Mouse (Mus musculus) limb, embryonic 12.5 days (tissue): Measurements from ENCODE around the gene Olfr2. TPM values are rescaled to one million over a fixed set of nuclear protein-coding genes. Genes with fewer than 3 reads are reported as not detected.
"Not testable (repeated sequence)": the region's sequence is repeated elsewhere in the genome, so short reads cannot be mapped to it uniquely, and the experiment has no call there.

Experiments
- ATAC-seq: fragments of 200-750 bp; cut with Nextera tagmentation; 2 replicates; pipeline ENCODE4 v1.8.0; 2017; ENCODE audit warnings: low read depth, moderate TSS enrichment; ENCODE audit not compliant: insufficient number of reproducible peaks, insufficient read depth, low FRiP score, low TSS enrichment
- H3K27ac ChIP-seq: fragments of 300-500 bp; sonication (generic); 2 replicates; pipeline ENCODE4 v1.5.1; 2016; ENCODE audit warnings: mild to moderate bottlenecking, moderate library complexity
- H3K27me3 ChIP-seq: fragments of 300-500 bp; sonication (generic); 2 replicates; pipeline ENCODE4 v1.6.1; 2016; ENCODE audit warnings: mild to moderate bottlenecking, moderate library complexity
- H3K36me3 ChIP-seq: fragments of 300-500 bp; sonication (generic); 2 replicates; pipeline ENCODE4 v1.6.1; 2016; ENCODE audit warnings: mild to moderate bottlenecking, moderate library complexity
- H3K4me1 ChIP-seq: fragments of 300-500 bp; sonication (generic); replicated peaks from 2 replicates; pipeline ENCODE4 v1.6.1; 2016
- H3K4me2 ChIP-seq: fragments of 300-500 bp; sonication (generic); 2 replicates; pipeline ENCODE4 v1.6.1; 2016; ENCODE audit warnings: mild to moderate bottlenecking, moderate library complexity
- H3K4me3 ChIP-seq: fragments of 300-500 bp; sonication (generic); replicated peaks from 2 replicates; pipeline ENCODE4 v1.5.1; 2016; ENCODE audit warnings: mild to moderate bottlenecking
- H3K9ac ChIP-seq: fragments of 300-500 bp; sonication (generic); replicated peaks from 2 replicates; pipeline ENCODE4 v1.6.1; 2016; ENCODE audit warnings: mild to moderate bottlenecking, moderate library complexity
- H3K9me3 ChIP-seq: fragments of 300-500 bp; sonication (generic); 2 replicates; pipeline ENCODE4 v1.6.1; 2016; ENCODE audit warnings: mild to moderate bottlenecking, moderate library complexity
- WGBS: fragments of 180-500 bp; shearing (Covaris S2); methylation state at CpG from one replicate; pipeline ENCODE4 v1.1.7; 2016; 5-methylcytosine and 5-hydroxymethylcytosine counted together
- polyA plus RNA-seq: library from polyadenylated mRNA; unstranded; fragments of >200 nt; fragmentation: Nextera tagmentation; extraction: Ambion mirVana; gene quantifications from 2 replicates; pipeline ENCODE4 v1.2.1, GENCODE M21; 2016

Olfr2 gene
- polyA plus RNA-seq = not detected in 2 replicates

GRCm38 (mm10) chr7:107005972-107006371 lies at the start of gene Olfr2:
Gene Olfr2 (minus strand): TSS chr7:107006072.
- ATAC-seq = no peak
- H3K27ac ChIP-seq = no peak within 1 kb of the TSS
- H3K4me3 ChIP-seq = no peak within 1 kb of the TSS
- no peaks in the 10 kb centered on the region for H3K36me3 ChIP-seq
- H3K4me2 ChIP-seq = no peak within 1 kb of the TSS
- H3K9me3 ChIP-seq = no peaks in the 10 kb centered on the region
- no peaks in the 10 kb centered on the region for H3K27me3 ChIP-seq
- H3K4me1 ChIP-seq = no peaks in the 10 kb centered on the region
- 55% methylated on average over 1 of the region's 1 CpGs for WGBS
- H3K9ac ChIP-seq = no peak within 1 kb of the TSS

GRCm38 (mm10) chr7:107047578-107047977 lies 41.7 kb upstream of the Olfr2 start:
- Histone ChIP-seq H3K27me3 (no peaks in the 10 kb centered on the region), H3K36me3 (no peaks in the 10 kb centered on the region), H3K27ac (no peak overlapping the region), H3K4me3 (no peak overlapping the region), H3K9ac (no peak overlapping the region), H3K4me1 (no peaks in the 10 kb centered on the region), H3K4me2 (no peak overlapping the region), H3K9me3 (no peaks in the 10 kb centered on the region)
- no peak for ATAC-seq
- WGBS = 35% methylated on average over 3 of the region's 3 CpGs

- no peak overlapping the region for H3K27ac ChIP-seq
- H3K36me3 ChIP-seq = no peaks in the 10 kb centered on the region
- no peak overlapping the region for H3K4me3 ChIP-seq
- H3K9me3 ChIP-seq = no peaks in the 10 kb centered on the region
- H3K9ac ChIP-seq = no peak overlapping the region
- WGBS = 5% methylated on average over 5 of the region's 5 CpGs
- H3K4me2 ChIP-seq = no peak overlapping the region
- ATAC-seq = no peak
- H3K4me1 ChIP-seq = no peaks in the 10 kb centered on the region
- no peaks in the 10 kb centered on the region for H3K27me3 ChIP-seq
Observed at GRCm38 (mm10) chr7:107045833-107046232, 40.0 kb upstream of the Olfr2 start.

GRCm38 (mm10) chr7:107044407-107044806 lies 38.5 kb upstream of the Olfr2 start:
- no peak for ATAC-seq
- Histone ChIP-seq H3K4me3 (no peak overlapping the region), H3K27ac (no peak overlapping the region), H3K4me2 (no peak overlapping the region), H3K36me3 (no peaks in the 10 kb centered on the region), H3K27me3 (no peaks in the 10 kb centered on the region), H3K4me1 (no peaks in the 10 kb centered on the region), H3K9ac (no peak overlapping the region), H3K9me3 (no peaks in the 10 kb centered on the region)
- 88% methylated on average over 1 of the region's 1 CpGs for WGBS

GRCm38 (mm10) chr7:107043136-107043535 lies 37.3 kb upstream of the Olfr2 start:
- H3K4me1 ChIP-seq = no peaks in the 10 kb centered on the region
- WGBS = 90% methylated on average over 3 of the region's 3 CpGs
- H3K9me3 ChIP-seq = no peaks in the 10 kb centered on the region
- no peaks in the 10 kb centered on the region for H3K36me3 ChIP-seq
- no peak overlapping the region for H3K9ac ChIP-seq
- no peak for ATAC-seq
- H3K27ac ChIP-seq = no peak overlapping the region
- H3K4me2 ChIP-seq = no peak overlapping the region
- no peaks in the 10 kb centered on the region for H3K27me3 ChIP-seq
- no peak overlapping the region for H3K4me3 ChIP-seq

GRCm38 (mm10) chr7:107039934-107040563 lies 34.2 kb upstream of the Olfr2 start:
- WGBS = 72% methylated on average over 2 of the region's 2 CpGs
- Histone ChIP-seq H3K27me3 (no peaks in the 10 kb centered on the region), H3K9ac (no peak overlapping the region), H3K9me3 (no peaks in the 10 kb centered on the region), H3K27ac (no peak overlapping the region), H3K4me3 (no peak overlapping the region), H3K4me2 (no peak overlapping the region), H3K36me3 (no peaks in the 10 kb centered on the region), H3K4me1 (no peaks in the 10 kb centered on the region)
- no peak for ATAC-seq

DNA sequence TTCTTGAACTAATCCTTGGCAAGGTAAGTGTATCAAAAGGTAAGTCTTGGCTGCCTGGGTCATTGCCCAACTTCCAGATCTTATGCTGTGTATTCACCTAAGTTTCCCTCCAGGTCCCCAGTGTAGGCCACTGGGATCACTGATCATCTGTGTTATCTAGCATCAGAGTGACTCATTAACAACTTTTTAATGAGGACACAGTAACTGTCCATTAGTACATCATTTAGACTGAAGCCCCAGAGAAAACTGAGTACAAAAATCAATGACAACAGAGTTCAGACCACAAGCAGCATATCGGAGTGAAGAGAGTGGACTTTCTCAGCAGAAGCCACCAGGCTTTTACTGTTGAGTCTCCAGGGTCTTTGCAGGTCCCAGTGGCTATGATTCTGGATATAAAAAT lies 25.0 kb upstream of the Olfr2 start, which contains the start of gene Olfr713:
TSS of gene Olfr713 (plus strand) at position 301 of the 400 bp plus-strand sequence.
- H3K9me3 ChIP-seq = no peaks in the 10 kb centered on the region
- H3K4me2 ChIP-seq = no peak within 1 kb of the TSS
- H3K27ac ChIP-seq = no peak within 1 kb of the TSS
- WGBS = 92% methylated on average over 1 of the region's 1 CpGs
- H3K9ac ChIP-seq = no peak within 1 kb of the TSS
- H3K4me3 ChIP-seq = no peak within 1 kb of the TSS
- no peaks in the 10 kb centered on the region for H3K27me3 ChIP-seq
- no peaks in the 10 kb centered on the region for H3K4me1 ChIP-seq
- H3K36me3 ChIP-seq = no peaks in the 10 kb centered on the region
- no peak for ATAC-seq

DNA sequence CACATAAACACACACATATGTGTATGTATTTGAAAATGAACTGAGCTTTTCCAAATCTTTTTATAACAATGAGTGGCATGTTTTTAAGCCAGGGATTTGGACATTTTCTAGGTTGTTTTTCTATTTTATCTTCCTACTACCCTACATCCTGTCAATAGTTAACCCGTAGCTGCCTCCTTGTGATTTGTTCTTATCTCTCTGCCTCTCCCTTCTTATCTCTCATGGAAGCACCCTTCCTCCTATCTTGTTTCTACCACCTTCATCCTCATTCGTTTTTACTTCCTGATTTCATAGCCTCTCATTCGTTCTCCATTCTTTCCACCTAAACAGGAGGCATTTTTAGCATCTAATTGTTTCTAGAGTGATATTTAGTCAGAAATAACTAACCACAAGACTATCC lies 1.7 kb downstream of the Olfr2 start:
- H3K36me3 ChIP-seq = no peaks in the 10 kb centered on the region
- WGBS = 72% methylated on average over 3 of the region's 3 CpGs
- H3K4me3 ChIP-seq = no peak overlapping the region
- no peak overlapping the region for H3K4me2 ChIP-seq
- H3K9ac ChIP-seq = no peak overlapping the region
- no peaks in the 10 kb centered on the region for H3K4me1 ChIP-seq
- H3K9me3 ChIP-seq = no peaks in the 10 kb centered on the region
- H3K27me3 ChIP-seq = no peaks in the 10 kb centered on the region
- no peak for ATAC-seq
- no peak overlapping the region for H3K27ac ChIP-seq

DNA sequence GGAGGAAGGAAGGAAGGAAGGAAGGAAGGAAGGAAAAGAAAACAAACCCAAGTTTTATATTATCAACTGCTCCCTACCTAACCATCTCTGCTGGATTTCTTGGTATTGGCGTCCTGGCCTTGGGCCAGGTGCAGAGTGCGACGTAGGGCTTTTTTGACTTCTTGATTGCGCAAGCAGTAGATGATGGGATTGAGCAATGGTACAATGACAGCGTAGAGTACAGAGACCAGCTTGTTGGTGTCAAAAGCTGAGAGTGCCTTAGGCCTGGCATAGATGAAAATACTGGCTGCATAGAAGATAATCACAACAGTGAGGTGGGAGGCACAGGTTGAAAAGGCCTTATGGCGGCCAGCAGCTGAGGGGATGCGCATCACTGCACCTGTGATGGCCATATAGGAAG lies 5.1 kb downstream of the Olfr2 start:
- no peaks in the 10 kb centered on the region for H3K27me3 ChIP-seq
- no peaks in the 10 kb centered on the region for H3K4me1 ChIP-seq
- 85% methylated on average over 7 of the region's 7 CpGs for WGBS
- H3K27ac ChIP-seq = no peak overlapping the region
- H3K9me3 ChIP-seq = no peaks in the 10 kb centered on the region
- no peak overlapping the region for H3K4me3 ChIP-seq
- no peaks in the 10 kb centered on the region for H3K36me3 ChIP-seq
- ATAC-seq = no peak
- no peak overlapping the region for H3K4me2 ChIP-seq
- H3K9ac ChIP-seq = no peak overlapping the region

DNA sequence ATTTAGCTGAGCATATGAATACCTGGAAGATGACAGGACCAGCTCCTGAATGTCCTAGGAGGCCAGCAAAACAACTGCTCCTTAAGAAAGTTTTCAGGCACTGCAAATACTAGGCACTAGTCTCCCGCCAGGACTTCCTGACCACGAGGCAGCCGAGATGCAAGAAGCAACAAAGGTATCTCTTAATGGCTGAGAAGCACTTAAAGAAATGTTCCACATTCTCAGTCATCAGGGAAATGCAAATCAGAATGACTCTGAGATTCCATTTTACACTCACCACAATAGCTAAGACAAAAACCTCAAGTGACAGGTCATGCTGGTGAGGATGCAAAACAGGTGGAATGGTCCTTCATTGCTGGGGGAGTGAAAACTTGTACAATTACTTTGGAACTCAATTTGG lies 20.6 kb downstream of the Olfr2 start:
- Histone ChIP-seq H3K4me2 (no peak overlapping the region), H3K4me1 (no peaks in the 10 kb centered on the region), H3K9me3 (no peaks in the 10 kb centered on the region), H3K9ac (no peak overlapping the region), H3K36me3 (no peaks in the 10 kb centered on the region), H3K27ac (no peak overlapping the region), H3K4me3 (no peak overlapping the region), H3K27me3 (no peaks in the 10 kb centered on the region)
- ATAC-seq = no peak
- 93% methylated on average over 3 of the region's 3 CpGs for WGBS

DNA sequence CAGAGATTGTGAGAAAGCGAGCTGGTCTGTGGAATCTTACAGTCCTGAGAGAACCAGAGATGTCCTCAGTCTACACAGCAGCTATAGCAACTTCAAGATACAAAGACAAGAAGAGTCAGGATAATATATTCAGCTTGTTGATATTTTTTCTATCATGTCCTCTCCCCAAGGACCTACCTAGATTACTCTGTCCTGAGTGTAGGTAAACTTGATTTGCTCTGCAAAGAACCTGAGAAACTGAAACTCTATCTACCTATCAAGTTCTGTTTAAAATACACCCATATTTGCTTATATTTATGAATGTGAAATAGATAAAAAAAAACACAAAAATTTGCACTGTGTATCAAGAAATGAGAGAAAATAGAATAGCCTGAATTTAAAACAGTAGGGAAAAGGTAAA lies 30.5 kb downstream of the Olfr2 start, which contains the start of gene Olfr711:
TSS of gene Olfr711 (minus strand) at position 101 of the 400 bp plus-strand sequence.
- no peak within 1 kb of the TSS for H3K4me2 ChIP-seq
- no peak for ATAC-seq
- H3K36me3 ChIP-seq = no peaks in the 10 kb centered on the region
- H3K4me3 ChIP-seq = no peak within 1 kb of the TSS
- H3K4me1 ChIP-seq = no peaks in the 10 kb centered on the region
- H3K27me3 ChIP-seq = no peaks in the 10 kb centered on the region
- no peak within 1 kb of the TSS for H3K27ac ChIP-seq
- 55% methylated on average over 1 of the region's 1 CpGs for WGBS
- H3K9ac ChIP-seq = no peak within 1 kb of the TSS
- no peaks in the 10 kb centered on the region for H3K9me3 ChIP-seq

- ATAC-seq, H3K4me3 ChIP-seq, H3K4me2 ChIP-seq, H3K27me3 ChIP-seq, H3K9me3 ChIP-seq, H3K27ac ChIP-seq, H3K36me3 ChIP-seq, H3K4me1 ChIP-seq, H3K9ac ChIP-seq: not testable (repeated sequence)
Observed at GRCm38 (mm10) chr7:106967503-106967902, 38.4 kb downstream of the Olfr2 start.
